Mouse (Mus musculus): ENCODE results near the gene Olfr691. TPM values are rescaled to one million over a fixed set of nuclear protein-coding genes. Genes with fewer than 3 reads are reported as not detected.
"Not testable (repeated sequence)": the region's sequence is repeated elsewhere in the genome, so short reads cannot be mapped to it uniquely, and the experiment has no call there.

The Olfr691 gene
- not detected for total RNA-seq (2021)
- long read RNA-seq, experiment 1: 0 reads
- long read RNA-seq, experiment 2: 0 reads

DNA sequence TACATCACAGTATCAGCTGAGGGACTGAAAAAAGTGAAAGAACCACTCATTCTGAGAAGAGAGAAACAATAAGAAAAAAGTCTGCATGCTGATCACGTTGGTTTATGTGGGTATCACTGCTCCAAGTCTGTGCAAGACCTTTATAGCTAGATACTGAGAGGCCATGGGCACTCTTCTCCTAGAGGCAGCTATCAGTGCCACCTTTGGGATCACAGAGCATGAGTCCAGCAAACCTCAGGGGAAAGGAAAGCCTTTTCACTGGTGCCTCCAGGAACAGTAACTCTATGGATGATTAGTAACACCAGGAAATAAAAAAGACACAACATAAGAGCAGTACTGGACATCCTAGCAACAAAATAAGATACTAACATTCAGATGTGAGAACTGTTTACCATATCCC is at the start of gene Olfr691:
Gene Olfr691, minus strand, starts transcription at position 101 of the 400 bp plus-strand sequence.
- Histone ChIP-seq H3K4me3 (no peak within 1 kb of the TSS), H3K27ac (no peak within 1 kb of the TSS)
- intact Hi-C loops (cut with DNase I): no loop called here
- no peak for DNase-seq
- TF ChIP-seq CTCF (IDR thresholded peaks at IDR 0.05): no peak

DNA sequence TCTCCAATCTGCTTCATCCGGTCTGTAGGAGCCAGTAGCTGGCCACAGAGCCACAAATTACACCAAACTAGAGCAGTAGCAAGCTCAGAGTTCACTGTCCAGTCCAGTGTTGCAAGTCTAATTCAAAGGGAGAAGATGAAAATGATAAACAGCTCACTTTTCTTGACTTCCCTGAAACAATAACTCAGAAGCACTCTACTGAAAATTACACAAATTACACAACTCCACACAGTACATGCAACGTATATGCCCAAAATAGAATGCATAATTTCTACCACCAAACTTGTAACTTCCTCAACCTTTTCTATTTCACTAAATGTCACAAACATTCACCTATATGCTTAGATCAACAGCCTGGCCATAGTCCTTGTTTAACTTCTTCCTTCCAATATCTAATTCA is 48.2 kb upstream of the Olfr691 start:
- no peak for TF ChIP-seq CTCF (IDR thresholded peaks at IDR 0.05)
- Histone ChIP-seq H3K27ac (no peak overlapping the region), H3K4me3 (no peak overlapping the region)
- intact Hi-C loops (cut with DNase I): loop anchor here (10.0 kb wide), 1 partner anchor 255 kb away; the partner anchor contains the start of genes Arfip2, Gm45799 and Timm10b
- DNase-seq: no peak

DNA sequence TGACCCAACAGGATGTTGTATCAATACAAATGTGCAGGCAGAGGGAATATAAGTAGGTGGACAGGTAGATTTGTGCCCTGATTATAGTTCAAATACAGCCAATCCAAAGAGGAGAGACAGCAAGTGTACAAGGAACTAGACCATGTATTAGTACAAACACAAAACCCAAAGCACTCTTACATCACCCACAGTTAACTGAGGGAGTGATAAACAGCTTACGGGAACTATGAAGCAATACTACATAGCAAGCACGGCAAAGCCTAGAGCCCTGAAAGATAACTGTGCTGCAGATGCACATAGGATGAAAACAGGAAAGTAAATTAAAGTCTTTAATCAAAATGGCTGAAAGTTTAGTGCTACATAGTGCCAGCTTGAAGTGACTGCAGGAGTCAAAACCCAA is 45.6 kb upstream of the Olfr691 start:
- no peak for TF ChIP-seq CTCF (IDR thresholded peaks at IDR 0.05)
- H3K4me3 ChIP-seq: no peak overlapping the region
- H3K27ac ChIP-seq: no peak overlapping the region
- intact Hi-C loops (cut with DNase I): no loop called here
- DNase-seq: no peak

DNA sequence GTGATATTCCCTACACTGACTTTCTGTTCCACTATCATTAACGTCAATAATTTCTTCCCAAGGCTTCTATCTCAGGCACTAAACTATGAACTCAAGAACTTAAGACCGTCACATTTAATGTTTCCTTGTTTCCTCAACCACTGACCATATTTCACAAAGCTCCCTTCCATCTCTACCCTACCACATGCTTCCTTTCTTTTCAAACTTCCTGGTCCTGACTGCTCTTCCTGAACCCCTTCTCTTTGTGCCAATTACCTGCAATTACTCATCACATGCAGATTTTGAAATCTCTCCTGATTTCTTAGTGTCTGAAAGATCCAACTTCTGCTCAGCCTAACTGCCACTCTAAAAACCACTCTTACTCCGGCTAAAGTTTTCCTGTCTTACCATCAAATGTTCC is 38.3 kb upstream of the Olfr691 start:
- Histone ChIP-seq H3K27ac (no peak overlapping the region), H3K4me3 (no peak overlapping the region)
- DNase-seq: no peak
- TF ChIP-seq CTCF (IDR thresholded peaks at IDR 0.05): no peak
- intact Hi-C loops (cut with DNase I): no loop called here

DNA sequence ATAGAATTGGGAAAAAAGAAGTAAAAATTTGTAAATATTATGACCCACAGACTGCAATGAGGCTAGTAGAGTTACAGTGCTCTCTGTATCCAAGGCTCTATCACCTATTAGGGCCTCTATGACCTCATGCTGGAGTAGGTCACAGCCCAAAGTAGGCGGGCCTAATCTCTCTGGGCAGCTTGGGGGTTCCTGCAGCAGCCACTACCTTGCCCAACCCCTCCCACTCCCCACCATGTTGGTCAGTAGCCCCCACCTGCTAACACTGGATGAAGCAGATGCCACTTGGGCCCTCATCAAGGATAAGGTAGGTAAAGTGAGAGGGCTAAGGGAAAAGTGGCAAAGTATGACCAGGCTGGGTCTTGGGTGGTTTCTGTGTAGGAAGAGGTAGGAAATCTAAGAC is 32.8 kb upstream of the Olfr691 start, which contains the start of gene Gm5901:
Gene Gm5901, plus strand, starts transcription at position 173 of the 400 bp plus-strand sequence.
- no peak within 1 kb of the TSS for H3K4me3 ChIP-seq
- no peak for DNase-seq
- intact Hi-C loops (cut with DNase I): no loop called here
- no peak within 1 kb of the TSS for H3K27ac ChIP-seq
- TF ChIP-seq CTCF (IDR thresholded peaks at IDR 0.05): no peak

DNA sequence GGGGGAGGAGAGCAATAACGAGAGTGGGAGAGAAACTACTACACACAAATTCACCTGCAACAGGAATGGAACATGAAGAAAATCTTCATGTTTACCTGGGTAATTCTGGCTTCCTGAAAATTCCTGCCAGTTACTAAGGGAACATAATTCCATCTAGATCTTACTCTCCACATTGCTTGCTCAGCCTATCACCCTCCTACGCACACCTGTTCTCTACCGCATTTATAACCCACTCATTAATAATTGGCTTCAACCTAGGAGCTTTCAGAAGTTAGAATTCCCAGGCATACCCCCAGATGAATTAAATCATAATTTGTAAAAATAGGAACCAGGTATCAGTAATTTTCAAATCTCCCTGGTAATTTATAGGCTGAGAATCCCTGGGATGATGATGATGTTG is 31.9 kb upstream of the Olfr691 start:
- Histone ChIP-seq H3K4me3 (no peak overlapping the region), H3K27ac (no peak overlapping the region)
- DNase-seq: no peak
- no peak for TF ChIP-seq CTCF (IDR thresholded peaks at IDR 0.05)
- intact Hi-C loops (cut with DNase I): no loop called here

DNA sequence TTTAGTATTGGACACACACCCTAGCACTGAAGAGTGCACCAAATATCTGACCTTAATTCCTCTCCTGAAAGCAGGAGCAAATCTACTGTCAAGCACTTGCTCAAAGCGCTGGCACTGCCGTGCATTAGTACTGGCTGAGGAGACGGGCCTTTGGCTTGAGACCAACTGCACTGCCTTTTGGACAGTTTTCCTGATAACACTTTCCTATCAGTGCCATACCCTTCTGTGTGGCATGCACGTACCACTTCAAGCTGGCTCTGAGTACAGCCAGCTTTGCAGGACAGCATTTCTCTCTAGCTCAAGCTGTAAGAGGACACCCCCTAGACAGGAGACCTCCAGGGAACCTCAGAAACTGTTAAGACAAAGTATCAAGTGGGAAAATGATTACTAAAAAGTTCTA is 31.4 kb upstream of the Olfr691 start:
- no peak overlapping the region for H3K27ac ChIP-seq

DNA sequence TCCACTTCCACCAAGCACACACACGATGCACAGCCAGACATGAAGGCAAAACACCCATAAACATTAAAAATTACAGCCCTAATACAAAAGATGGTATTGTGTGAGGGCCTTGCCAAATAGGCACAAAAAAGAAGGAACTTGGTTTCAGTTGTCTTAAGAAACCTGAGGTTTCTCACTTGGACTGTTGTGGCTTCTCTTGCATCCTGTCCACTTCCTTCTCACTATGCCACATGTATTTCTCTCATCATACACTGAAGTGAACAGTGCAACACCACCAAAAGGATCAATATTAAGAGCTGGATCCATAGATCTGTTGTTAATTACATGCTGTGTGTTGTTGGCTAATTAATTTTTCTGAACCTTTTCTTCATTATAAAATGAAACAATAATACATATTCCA is 30.8 kb upstream of the Olfr691 start:
- intact Hi-C loops (cut with DNase I): no loop called here
- no peak for DNase-seq
- TF ChIP-seq CTCF (IDR thresholded peaks at IDR 0.05): no peak
- H3K4me3 ChIP-seq: no peak overlapping the region
- H3K27ac ChIP-seq: no peak overlapping the region

More for the DNA sequence above, 31.4 kb upstream of the Olfr691 start:
- intact Hi-C loops (cut with DNase I): no loop called here
- no peak overlapping the region for H3K4me3 ChIP-seq
- no peak for DNase-seq
- no peak for TF ChIP-seq CTCF (IDR thresholded peaks at IDR 0.05)

DNA sequence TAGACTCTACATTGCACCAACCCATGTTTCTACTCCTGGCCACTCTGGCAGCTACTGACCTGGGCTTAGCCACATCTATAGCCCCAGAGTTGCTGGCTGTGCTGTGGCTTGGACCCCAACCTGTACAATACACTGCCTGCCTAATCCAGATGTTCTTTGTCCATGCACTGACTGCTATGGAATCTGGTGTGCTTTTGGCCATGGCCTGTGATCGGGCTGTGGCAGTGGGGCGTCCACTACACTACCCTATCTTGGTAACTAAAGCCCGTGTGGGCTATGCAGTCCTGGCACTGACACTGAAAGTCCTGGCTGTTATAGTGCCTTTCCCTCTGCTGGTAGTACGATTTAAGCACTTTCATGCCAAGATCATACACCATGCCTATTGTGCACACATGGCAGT is 26.5 kb upstream of the Olfr691 start:
- Histone ChIP-seq H3K4me3 (no peak overlapping the region), H3K27ac (no peak overlapping the region)
- DNase-seq: no peak
- intact Hi-C loops (cut with DNase I): no loop called here
- TF ChIP-seq CTCF (IDR thresholded peaks at IDR 0.05): no peak

DNA sequence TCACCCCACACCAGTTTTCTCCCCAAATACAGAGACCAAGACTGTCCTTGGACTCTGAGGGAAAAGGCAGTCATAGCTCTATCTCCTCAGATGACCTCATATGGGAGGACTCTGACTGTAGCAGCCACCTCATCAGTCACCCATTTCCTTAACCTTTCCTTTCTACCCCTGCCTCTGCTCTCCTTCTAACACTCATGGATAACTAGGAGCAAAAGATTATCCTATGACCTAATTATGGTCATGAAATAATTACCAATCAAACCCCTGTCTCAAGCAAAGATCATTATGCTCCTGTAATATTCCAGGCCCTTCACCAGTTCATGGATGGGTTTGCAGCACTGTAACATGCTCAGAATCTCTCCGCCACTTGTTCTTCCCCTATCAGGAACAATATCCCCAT is 25.9 kb upstream of the Olfr691 start, which contains the start of gene Olfr692:
Gene Olfr692, plus strand, starts transcription at position 301 of the 400 bp plus-strand sequence.
- intact Hi-C loops (cut with DNase I): no loop called here
- no peak for DNase-seq
- Histone ChIP-seq H3K4me3 (no peak within 1 kb of the TSS), H3K27ac (no peak within 1 kb of the TSS)
- TF ChIP-seq CTCF (IDR thresholded peaks at IDR 0.05): no peak

DNA sequence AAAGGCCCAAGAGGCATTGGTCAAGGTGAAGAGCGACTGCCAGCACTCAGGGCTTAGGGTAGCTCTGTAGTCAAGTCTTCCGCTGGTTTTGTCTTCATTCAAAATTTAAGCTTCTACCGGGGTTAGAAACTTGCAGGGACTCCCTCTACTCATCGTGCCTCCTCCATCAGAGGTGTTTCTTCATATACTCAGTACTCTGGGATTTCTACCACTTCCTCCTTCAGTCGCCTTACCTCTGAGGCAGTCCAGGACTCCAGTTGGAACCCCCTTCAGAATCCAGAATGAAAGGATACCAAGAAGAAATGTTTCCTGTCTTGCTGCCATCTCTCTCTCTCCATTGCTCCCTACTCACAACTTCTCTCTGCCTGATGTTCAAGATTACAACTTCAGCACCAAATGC is 25.2 kb upstream of the Olfr691 start:
- Histone ChIP-seq H3K27ac (no peak overlapping the region), H3K4me3 (no peak overlapping the region)
- no peak for TF ChIP-seq CTCF (IDR thresholded peaks at IDR 0.05)
- intact Hi-C loops (cut with DNase I): no loop called here
- DNase-seq: no peak

DNA sequence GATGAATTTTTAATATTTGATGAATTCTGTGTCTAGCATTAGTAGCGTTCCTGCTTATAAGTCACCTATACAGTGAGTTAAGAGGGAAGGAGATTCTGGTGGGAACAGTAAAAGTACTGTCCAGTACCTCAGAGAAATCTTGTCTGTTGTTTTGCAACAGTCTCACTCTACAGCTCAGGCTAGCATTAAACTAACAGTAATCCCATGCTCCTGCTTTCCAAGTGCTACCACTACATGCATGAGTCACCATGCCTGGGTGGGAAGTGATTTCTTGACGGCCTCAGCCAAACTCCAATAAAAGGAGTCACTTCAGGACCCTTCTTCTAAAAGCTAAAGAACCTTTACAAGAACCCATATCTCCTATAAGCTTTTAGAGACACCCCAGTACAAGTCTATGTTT is 19.6 kb upstream of the Olfr691 start:
- no peak for TF ChIP-seq CTCF (IDR thresholded peaks at IDR 0.05)
- H3K4me3 ChIP-seq: no peak overlapping the region
- intact Hi-C loops (cut with DNase I): no loop called here
- H3K27ac ChIP-seq: no peak overlapping the region
- no peak for DNase-seq

DNA sequence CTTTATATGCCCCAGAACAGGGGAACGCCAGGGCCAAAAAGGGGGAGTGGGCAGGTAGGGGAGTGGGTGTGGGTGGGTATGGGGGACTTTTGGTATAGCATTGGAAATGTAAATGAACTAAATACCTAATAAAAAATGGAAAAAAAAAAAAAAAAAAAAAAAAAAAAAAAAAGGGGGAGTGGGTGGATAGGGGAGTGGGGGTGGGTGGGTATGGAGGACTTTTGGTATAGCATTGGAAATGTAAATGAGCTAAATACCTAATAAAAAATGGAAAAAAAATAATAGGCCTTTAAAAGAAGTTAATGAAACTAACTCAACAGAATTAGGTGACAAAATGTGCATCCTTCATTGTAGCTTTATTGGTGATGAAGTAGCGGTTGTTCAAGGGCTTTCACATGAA is 14.4 kb upstream of the Olfr691 start:
- intact Hi-C loops (cut with DNase I); H3K4me3 ChIP-seq; H3K27ac ChIP-seq; DNase-seq: not testable (repeated sequence)

DNA sequence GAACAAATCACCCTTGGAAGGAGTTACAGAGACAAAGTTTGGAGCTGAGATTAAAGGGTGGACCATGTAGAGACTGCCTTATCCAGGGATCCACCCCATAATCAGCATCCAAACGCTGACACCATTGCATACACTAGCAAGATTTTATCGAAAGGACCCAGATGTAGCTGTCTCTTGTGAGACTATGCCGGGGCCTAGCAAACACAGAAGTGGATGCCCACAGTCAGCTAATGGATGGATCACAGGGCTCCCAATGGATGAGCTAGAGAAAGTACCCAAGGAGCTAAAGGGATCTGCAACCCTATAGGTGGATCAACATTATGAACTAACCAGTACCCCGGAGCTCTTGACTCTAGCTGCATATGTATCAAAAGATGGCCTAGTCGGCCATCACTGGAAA is 14.0 kb upstream of the Olfr691 start:
- intact Hi-C loops (cut with DNase I); H3K4me3 ChIP-seq; H3K27ac ChIP-seq; DNase-seq: not testable (repeated sequence)

DNA sequence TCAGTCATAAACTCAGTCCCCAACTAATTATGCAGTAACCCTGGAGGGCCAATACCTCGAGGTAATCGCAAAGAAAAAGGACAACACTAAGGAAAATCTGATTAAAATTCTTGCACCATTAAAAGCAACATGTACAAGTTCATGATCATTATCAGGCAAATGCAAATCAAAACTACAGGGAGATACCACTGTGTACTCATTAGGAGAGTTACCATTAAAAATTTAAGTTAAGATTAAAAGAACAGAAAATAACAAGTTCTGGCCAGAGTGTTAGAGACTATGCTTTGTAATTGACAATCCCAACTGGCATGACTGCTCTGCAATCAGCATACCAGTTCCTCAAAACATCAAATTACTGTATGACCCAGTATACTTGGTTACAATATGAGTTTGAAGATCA is 682 bp upstream of the Olfr691 start:
- no peak for DNase-seq
- Histone ChIP-seq H3K4me3 (no peak overlapping the region), H3K27ac (no peak overlapping the region)
- TF ChIP-seq CTCF (IDR thresholded peaks at IDR 0.05): no peak
- intact Hi-C loops (cut with DNase I): no loop called here

Data from gastrocnemius, adult 2 months (tissue).